ENCODE assay signal across 13 mouse cellular contexts in the genomic region with DNA sequence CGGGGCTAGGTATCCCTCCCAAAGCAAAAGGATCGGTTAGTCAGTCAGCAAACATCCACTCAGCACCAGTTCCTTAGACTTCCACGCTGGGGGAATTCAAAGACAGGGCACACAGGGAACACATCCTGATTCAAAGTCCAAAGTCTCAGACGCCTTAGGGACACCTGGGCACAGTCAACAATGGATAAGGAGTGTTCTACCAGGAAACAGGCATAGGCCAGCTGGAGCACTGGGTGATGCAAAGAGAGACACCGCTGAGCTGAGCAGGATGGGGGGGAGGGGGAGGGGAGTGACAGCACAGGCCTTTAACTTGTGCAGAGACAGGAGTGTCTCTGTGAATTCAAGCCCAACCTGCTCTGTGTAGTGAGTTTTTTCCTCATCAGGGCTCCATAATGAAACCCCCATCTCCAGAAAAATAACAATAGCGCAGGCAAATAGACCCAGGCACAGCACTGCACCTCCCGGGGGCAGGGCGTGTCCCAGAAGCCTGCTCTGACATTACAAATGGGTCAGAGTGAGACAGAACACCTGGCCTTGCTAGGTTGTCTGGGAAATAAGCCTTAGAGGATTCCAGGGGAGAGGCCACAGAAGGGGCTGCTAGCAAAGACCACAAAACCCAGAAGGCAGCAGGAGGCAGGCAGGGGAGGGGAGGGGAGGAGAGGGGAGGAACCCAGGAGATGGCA. TPM values are rescaled to one million over a fixed set of nuclear protein-coding genes. Genes with fewer than 3 reads are reported as not detected.
DNase-seq lines count a peak whose midpoint lies in the region; ATAC-seq and TF ChIP-seq lines count a peak whose summit lies in the region.
"Had no signal": no experiment of that assay in that cellular context is flagged by ENCODE, and none has a peak within 500 bp of the region (broad histone marks: within the 10 kb centered on the region; RNA-seq: fewer than 3 reads in every experiment).

No protein-coding gene starts in this region.

- 50% methylated on average over 8 of the region's 8 CpGs for WGBS in kidney, adult 2 months
- WGBS in intestine, embryonic 16.5 days = 53% methylated on average over 8 of the region's 8 CpGs

- no peaks in the 10 kb centered on the region for H3K27me3 ChIP-seq in kidney, adult 2 months (replicated peaks; ENCODE audit: control insufficient read depth, insufficient read depth, low read length)
- H3K27me3 ChIP-seq in intestine, embryonic 16.5 days (replicated peaks; ENCODE audit: control insufficient read depth, insufficient read depth, low read length) = no peaks in the 10 kb centered on the region
- H3K27me3 ChIP-seq: limb, embryonic 13.5 days; Patski had no signal

- H3K9ac ChIP-seq in intestine, embryonic 16.5 days (ENCODE audit: low read depth, low read length) = no peak overlapping the region
- H3K9ac ChIP-seq: limb, embryonic 13.5 days had no signal

- TF ChIP-seq POLR2A in kidney, adult 2 months (IDR thresholded peaks at IDR 0.05; ENCODE audit: low read depth, low read length) = no peak

- H3K4me2 ChIP-seq in intestine, embryonic 16.5 days (ENCODE audit: low read depth, low read length) = no peak overlapping the region; the same call in 1 of the 2 replicates
- H3K4me2 ChIP-seq: limb, embryonic 13.5 days had no signal

- TF ChIP-seq CTCF in kidney, adult 2 months (conservative IDR thresholded peaks at IDR 0.05; ENCODE audit: insufficient read depth, insufficient read length, low read depth, low read length) = no peak

- no peaks in the 10 kb centered on the region for H3K4me1 ChIP-seq in kidney, adult 2 months (ENCODE audit: control insufficient read depth, insufficient read depth, low read length)
- H3K4me1 ChIP-seq in intestine, embryonic 16.5 days (ENCODE audit: control insufficient read depth, insufficient read depth, low read length) = peaks cover 30% of the 10 kb centered on the region

- H3K27ac ChIP-seq in kidney, adult 2 months (ENCODE audit: insufficient read depth, low read depth, low read length) = no peak overlapping the region
- H3K27ac ChIP-seq in intestine, embryonic 16.5 days (ENCODE audit: low read length) = peak overlapping the region; percentile 72
- H3K27ac ChIP-seq: layer of hippocampus, adult 2 months; limb, embryonic 13.5 days had no signal

- peak; percentile 55 for DNase-seq in kidney, adult 2 months
- no peak for DNase-seq in kidney, postnatal 25 days
- peak; percentile 20 for DNase-seq in retina, postnatal 1 day
- no peak for DNase-seq in retina, embryonic 14.5 days (ENCODE audit: low spot score)
- DNase-seq in layer of hippocampus, adult 11-12 months (ENCODE audit: low spot score) = no peak
- DNase-seq: cerebellum, adult 18-20 months; gastrocnemius, postnatal 25 days; right cerebral cortex, postnatal 14 days had no signal

- H3K4me3 ChIP-seq in kidney, adult 2 months (ENCODE audit: insufficient read depth, low read depth, low read length) = no peak overlapping the region
- H3K4me3 ChIP-seq in intestine, embryonic 16.5 days (ENCODE audit: low read length) = no peak overlapping the region
- H3K4me3 ChIP-seq: layer of hippocampus, adult 2 months; limb, embryonic 13.5 days had no signal

- ATAC-seq in intestine, embryonic 16.5 days = peak; percentile 96
- no peak for ATAC-seq in granulocyte monocyte progenitor cell, adult 5-6 weeks (replicated peaks; ENCODE audit: poor library complexity, severe bottlenecking)

- peaks cover 5% of the 10 kb centered on the region for H3K36me3 ChIP-seq in kidney, adult 2 months (ENCODE audit: control insufficient read depth, insufficient read depth, low read length)
- H3K36me3 ChIP-seq in intestine, embryonic 16.5 days (ENCODE audit: control insufficient read depth, insufficient read depth, low read length) = peaks cover 18% of the 10 kb centered on the region

- no peaks in the 10 kb centered on the region for H3K9me3 ChIP-seq in intestine, embryonic 16.5 days (ENCODE audit: control insufficient read depth, low read length)
- H3K9me3 ChIP-seq: limb, embryonic 13.5 days had no signal

RNA-seq across cellular contexts. Expression of a gene that starts 34.9 kb away (rescaled TPM):
- polyA plus RNA-seq in kidney, adult 2 months (2012; rRNA removed) = 32.1 and 40.8 TPM in 2 replicates
- 10.5 and 13.2 TPM in 2 replicates for polyA plus RNA-seq in intestine, embryonic 16.5 days (2015; fragmentation: Nextera tagmentation; extraction: Ambion mirVana)
- total RNA-seq in granulocyte monocyte progenitor cell, adult 5-6 weeks (2014; fragmentation: Nextera tagmentation) = 50.4 and 50.6 TPM in 2 replicates
- 9.0 and 13.8 TPM in 2 replicates for total RNA-seq in granulocyte monocyte progenitor cell, adult 5-6 weeks (2017)

Comparison
In these comparisons a context has a peak if more than half of its experiments do, and no peak if none do; other contexts are left out.
1. DNase-seq: peak in kidney, adult 2 months (single experiment) and retina, postnatal 1 day (single experiment); none in kidney, postnatal 25 days (0 of 2), retina, embryonic 14.5 days (single experiment) and layer of hippocampus, adult 11-12 months (single experiment).